Mouse (Mus musculus) splenic B cell, adult 2 months (primary cell): ENCODE results near the gene Olfr1118.
"Not testable (repeated sequence)": the region's sequence is repeated elsewhere in the genome, so short reads cannot be mapped to it uniquely, and the experiment has no call there.

ENCODE experiments used
- DNase-seq: peaks from one replicate; pipeline ENCODE4 v3.0.0-alpha.2; 2011; ENCODE audit warnings: low read depth, low spot score
- H3K27me3 ChIP-seq: 2 replicates; pipeline ENCODE4 v1.6.1; 2012; ENCODE audit warnings: mild to moderate bottlenecking, low read length, moderate library complexity, mixed read lengths; ENCODE audit not compliant: control insufficient read depth, poor library complexity, insufficient read depth, severe bottlenecking
- H3K36me3 ChIP-seq: 2 replicates; pipeline ENCODE4 v1.6.1; 2012; ENCODE audit warnings: mild to moderate bottlenecking, low read length, moderate library complexity, mixed read lengths; ENCODE audit not compliant: control insufficient read depth, poor library complexity, insufficient read depth, severe bottlenecking

The Olfr1118 gene

DNA sequence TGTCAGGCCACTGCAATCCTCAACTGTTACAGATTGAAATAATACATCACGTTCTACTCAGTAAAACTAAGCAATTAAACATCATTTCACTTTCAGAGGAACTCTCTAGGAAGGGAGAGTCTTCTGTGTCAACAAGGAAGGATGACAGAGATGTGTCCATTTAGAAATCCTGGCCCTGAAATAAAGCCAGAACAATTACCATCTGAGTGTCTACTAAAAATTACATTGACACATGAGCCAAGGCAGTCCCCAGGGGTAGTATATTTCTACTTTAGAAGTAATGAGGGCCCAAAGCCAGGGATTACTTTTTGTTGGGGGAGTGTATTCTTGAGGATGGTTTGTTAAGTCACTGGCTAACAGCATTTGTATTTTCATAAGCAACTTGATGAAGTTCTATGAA lies at the start of gene Olfr1118:
Gene Olfr1118 (plus strand): TSS at position 301 of the 400 bp plus-strand sequence.
- no peaks in the 10 kb centered on the region for H3K27me3 ChIP-seq
- H3K36me3 ChIP-seq: no peaks in the 10 kb centered on the region
- no peak for DNase-seq

DNA sequence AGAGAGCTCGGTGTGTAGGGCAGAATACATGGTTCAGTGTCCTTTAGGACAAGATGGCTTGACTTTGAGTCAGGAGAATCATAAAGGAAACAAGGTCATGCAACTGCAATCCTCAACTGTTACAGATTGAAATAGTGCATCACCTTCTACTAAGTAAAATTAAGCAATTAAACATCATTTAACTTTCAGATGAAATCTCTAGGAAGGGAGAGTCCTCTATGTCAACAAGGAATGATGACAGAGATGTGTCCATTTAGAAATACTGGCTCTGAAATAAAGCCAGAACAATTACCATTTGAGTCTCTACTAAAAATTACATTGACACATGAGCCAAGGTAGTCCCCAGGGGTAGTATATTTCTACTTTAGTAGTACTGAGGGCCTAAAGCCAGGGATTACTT lies 40.1 kb upstream of the Olfr1118 start, which contains the start of gene Olfr1116:
Gene Olfr1116 (plus strand): TSS at position 301 of the 400 bp plus-strand sequence.
- Histone ChIP-seq H3K27me3 (no peaks in the 10 kb centered on the region), H3K36me3 (no peaks in the 10 kb centered on the region)
- DNase-seq: no peak

DNA sequence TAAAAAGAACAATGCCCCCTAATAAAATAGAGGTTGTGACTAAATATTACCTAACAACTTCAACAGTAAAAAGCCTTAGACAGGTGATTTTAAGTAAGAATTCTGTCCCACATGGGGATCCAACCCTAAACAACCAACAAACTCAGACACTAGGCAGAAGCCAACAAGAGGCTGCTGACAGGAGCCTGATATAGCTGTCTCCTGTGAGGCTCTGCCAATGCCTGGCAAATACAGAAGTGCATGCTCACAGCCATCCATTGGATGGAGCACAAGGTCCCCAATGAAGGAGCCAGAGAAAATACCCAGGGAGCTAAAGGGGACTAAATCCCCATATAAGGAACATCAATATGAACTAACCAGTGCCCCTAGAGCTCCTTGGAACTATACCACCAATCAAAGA lies 13.4 kb upstream of the Olfr1118 start:
- not testable (repeated sequence) for H3K36me3 ChIP-seq, DNase-seq, H3K27me3 ChIP-seq

DNA sequence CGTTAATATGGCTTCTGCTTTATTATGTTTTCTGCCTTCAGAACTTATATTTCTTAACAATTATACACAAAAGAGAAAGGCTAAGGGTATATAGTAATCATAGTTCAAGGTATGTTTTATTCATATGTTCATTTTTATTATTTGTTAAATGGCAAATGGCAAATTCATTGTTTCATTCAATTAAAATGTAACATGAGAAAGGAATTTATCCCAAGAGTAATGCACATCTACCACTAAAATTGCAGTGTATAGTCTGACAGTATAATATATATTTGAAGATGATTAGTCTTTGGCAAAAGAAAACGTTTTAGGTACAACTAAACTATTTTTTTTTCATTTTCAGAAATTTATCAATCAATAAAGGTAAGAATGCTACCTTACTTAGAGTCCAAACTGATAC lies 47.1 kb downstream of the Olfr1118 start, which contains the start of gene Olfr1120:
Gene Olfr1120 (plus strand): TSS at position 301 of the 400 bp plus-strand sequence.
- Histone ChIP-seq H3K27me3 (no peaks in the 10 kb centered on the region), H3K36me3 (no peaks in the 10 kb centered on the region)
- no peak for DNase-seq

DNA sequence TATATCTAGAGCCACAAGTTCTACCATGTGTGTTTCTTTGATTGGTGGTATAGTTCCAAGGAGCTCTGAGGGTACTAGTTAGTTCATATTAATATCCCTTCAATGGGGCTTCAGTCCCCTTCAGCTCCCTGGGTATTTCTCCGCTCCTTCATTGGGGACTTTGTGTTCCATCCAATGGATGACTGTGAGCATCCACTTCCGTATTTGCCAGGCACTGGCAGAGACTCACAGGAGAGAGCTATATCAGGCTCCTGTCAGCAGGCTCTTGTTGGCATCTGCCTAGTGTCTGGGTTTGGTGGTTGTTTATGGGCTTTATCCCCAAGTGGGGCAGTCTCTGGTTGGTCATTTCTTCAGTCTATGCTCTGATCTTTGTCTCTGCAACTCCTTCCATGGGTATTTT lies 52.7 kb downstream of the Olfr1118 start:
- DNase-seq, H3K36me3 ChIP-seq, H3K27me3 ChIP-seq: not testable (repeated sequence)
